Mouse (Mus musculus) heart, adult 2 months (tissue): ENCODE data around the gene Marc2. TPM values are rescaled to one million over a fixed set of nuclear protein-coding genes. Genes with fewer than 3 reads are reported as not detected.

Source experiments
- DNase-seq, 2 experiments: peaks; one replicate each; pipeline ENCODE4 v3.0.0; 2021
- H3K27ac ChIP-seq: fragments of 200-600 bp; 2 replicates; pipeline ENCODE4 v1.8.1; 2022
- H3K27me3 ChIP-seq: fragments of 200-500 bp; 2 replicates; pipeline ENCODE4 v1.6.1; 2012; ENCODE audit warnings: mild to moderate bottlenecking, low read length, inconsistent platforms, mixed read lengths; ENCODE audit not compliant: control insufficient read depth, insufficient read depth
- H3K36me3 ChIP-seq: fragments of 200-500 bp; 2 replicates; pipeline ENCODE4 v1.6.1; 2012; ENCODE audit warnings: low read length, inconsistent platforms; ENCODE audit not compliant: control insufficient read depth, insufficient read depth
- H3K4me1 ChIP-seq: fragments of 200-500 bp; 2 replicates; pipeline ENCODE4 v1.6.1; 2011; ENCODE audit warnings: low read length; ENCODE audit not compliant: control insufficient read depth, insufficient read depth
- H3K4me3 ChIP-seq: fragments of 200-600 bp; 2 replicates; pipeline ENCODE4 v1.8.1; 2022
- H3K79me2 ChIP-seq: fragments of 200-500 bp; replicated peaks from 2 replicates; pipeline ENCODE4 v1.6.1; 2012; ENCODE audit warnings: mild to moderate bottlenecking, inconsistent platforms, low read length, moderate library complexity, mixed read lengths; ENCODE audit not compliant: control insufficient read depth, insufficient read depth
- H3K9ac ChIP-seq: fragments of 200-500 bp; 2 replicates; pipeline ENCODE4 v1.6.1; 2012; ENCODE audit warnings: low read depth, mild to moderate bottlenecking, control low read depth, inconsistent platforms, low read length, mixed read lengths
- CTCF ChIP-seq: fragments of 200-600 bp; IDR thresholded peaks from 2 replicates; pipeline ENCODE4 v1.8.1; 2022; ENCODE audit warnings: antibody characterized with exemption, mild to moderate bottlenecking, moderate library complexity
- EP300 ChIP-seq: fragments of 200-500 bp; IDR thresholded peaks from 2 replicates; pipeline ENCODE4 v1.6.1; 2011; ENCODE audit warnings: low read depth, low read length, control low read depth; ENCODE audit not compliant: insufficient read depth
- POLR2A ChIP-seq: fragments of 200-500 bp; IDR thresholded peaks from 2 replicates; pipeline ENCODE4 v1.6.1; 2011; ENCODE audit warnings: mild to moderate bottlenecking, low read depth, low read length, control low read depth; ENCODE audit not compliant: insufficient read depth
- WGBS: fragments of 180-500 bp; shearing (Covaris S2); methylation state at CpG from one replicate; pipeline ENCODE4 v1.1.7; 2018; 5-methylcytosine and 5-hydroxymethylcytosine counted together
- intact Hi-C: fragments of 180-260 bp; cut with DNase I; formaldehyde crosslinking; loops from one replicate; pipeline ENCODE4 v1.15.1; 2025
- polyA plus RNA-seq: library from polyadenylated mRNA; depleted of rRNA; stranded (reverse); fragments of >200 nt; gene quantifications from 2 replicates; pipeline ENCODE4 v1.2.3, GENCODE M21; 2012
- total RNA-seq, 2 experiments: library from RNA; stranded (reverse); gene quantifications; 2 replicates each; pipeline ENCODE4 v1.2.3; 2021

Gene Marc2
- total and polyA plus RNA-seq, 3 experiments, result 41.6 to 146 (median 106) TPM

DNA sequence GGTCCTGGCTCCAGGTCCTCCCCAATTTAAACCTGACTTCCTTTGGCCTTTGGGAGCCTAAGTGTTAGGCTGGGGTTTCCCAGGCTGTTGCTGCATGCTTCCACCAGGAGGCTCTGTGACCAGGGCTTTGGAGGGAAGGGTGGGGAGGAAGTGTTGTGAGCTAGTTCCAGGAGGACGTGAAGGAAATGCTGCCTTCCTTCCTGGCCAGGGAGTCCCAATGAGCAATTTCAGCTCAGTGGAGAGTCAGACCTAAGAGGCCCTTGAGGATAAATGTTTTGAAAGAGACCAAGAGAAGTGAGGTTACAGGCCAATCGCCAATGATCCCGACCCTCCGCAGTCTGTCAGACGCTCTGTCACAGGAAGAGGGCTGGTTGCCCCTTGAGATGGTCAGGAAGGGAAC is 7.1 kb upstream of the Marc2 start:
- peaks cover 14% of the 10 kb centered on the region for H3K4me1 ChIP-seq
- H3K79me2 ChIP-seq, result no peaks in the 10 kb centered on the region
- intact Hi-C loops, result loop anchor here (1.0 to 2.0 kb wide), 3 partner anchors 29 to 340 kb away; no protein-coding TSS in a partner anchor
- H3K9ac ChIP-seq, result peak overlapping the region; percentile 20; the same call in 1 of the 2 replicates
- TF ChIP-seq EP300, result peak; percentile 98
- peak; percentile 54; the same call in 1 of the 2 replicates for TF ChIP-seq POLR2A
- peak; percentile 98 for TF ChIP-seq CTCF
- no peaks in the 10 kb centered on the region for H3K36me3 ChIP-seq
- peak; percentile 83 to 85 for DNase-seq
- WGBS, result 5% methylated on average over 5 of the region's 5 CpGs
- H3K27me3 ChIP-seq, result no peaks in the 10 kb centered on the region
- H3K27ac ChIP-seq, result peak overlapping the region; percentile 93
- H3K4me3 ChIP-seq, result peak overlapping the region; percentile 39

DNA sequence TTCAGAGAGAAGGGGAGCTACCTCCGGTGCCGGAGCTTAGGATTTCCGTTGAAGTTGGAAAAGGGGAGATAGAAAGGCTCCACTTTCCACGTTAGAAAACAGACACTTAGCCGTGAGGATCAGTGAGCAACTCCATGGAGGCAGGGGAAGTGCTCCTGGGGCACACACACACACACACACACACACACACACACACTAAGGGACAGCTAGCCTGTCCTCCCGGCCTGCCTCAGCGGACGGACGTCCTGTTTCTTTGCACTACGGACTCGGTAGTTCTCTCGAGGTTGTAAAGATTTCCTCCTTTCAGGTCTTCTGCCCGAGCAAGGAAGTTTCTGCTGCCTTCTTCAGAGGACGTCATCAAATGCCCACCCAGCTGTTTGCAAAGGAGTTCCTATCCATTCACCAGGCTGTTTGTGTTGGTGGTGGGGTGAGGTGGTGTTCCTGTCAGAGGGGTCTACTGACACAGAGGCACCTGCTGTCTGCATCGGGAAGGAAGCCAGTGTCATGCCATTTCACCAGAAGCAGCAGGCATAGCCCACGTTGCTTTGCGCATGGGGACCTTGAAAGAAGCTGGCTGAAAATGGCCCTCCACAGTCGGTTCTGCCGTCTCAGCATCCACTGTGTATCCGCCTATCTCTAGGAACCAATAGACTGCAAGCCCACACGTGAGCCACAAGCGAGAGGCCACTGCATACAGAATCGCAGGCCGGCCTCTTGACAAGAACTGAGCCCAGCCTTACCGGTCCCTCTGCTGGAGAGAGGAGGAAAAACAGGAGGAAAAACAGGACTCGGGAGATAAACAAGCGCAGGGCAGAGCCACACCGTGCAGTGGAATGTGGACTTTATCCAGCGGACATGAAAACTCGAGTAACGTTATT is 5.7 kb upstream of the Marc2 start:
- Histone ChIP-seq H3K79me2 (no peaks in the 10 kb centered on the region), H3K9ac (peak overlapping the region; percentile 24; the same call in 1 of the 2 replicates), H3K4me1 (peaks cover 14% of the 10 kb centered on the region), H3K36me3 (no peaks in the 10 kb centered on the region), H3K27ac (peak overlapping the region; percentile 89), H3K4me3 (peak overlapping the region; percentile 34), H3K27me3 (no peaks in the 10 kb centered on the region)
- DNase-seq, result peak; percentile 75 to 88
- TF ChIP-seq EP300, result peak; percentile 88; the same call in 1 of the 2 replicates
- TF ChIP-seq POLR2A, result 0 out of 2 replicates have a peak, but pooled peaks have one; percentile 2
- TF ChIP-seq CTCF, result peak; percentile 88
- 11% methylated on average over 31 of the region's 31 CpGs for WGBS
- intact Hi-C loops, result loop anchor here (2.0 kb wide), 1 partner anchor 27 kb away; no protein-coding TSS in a partner anchor

DNA sequence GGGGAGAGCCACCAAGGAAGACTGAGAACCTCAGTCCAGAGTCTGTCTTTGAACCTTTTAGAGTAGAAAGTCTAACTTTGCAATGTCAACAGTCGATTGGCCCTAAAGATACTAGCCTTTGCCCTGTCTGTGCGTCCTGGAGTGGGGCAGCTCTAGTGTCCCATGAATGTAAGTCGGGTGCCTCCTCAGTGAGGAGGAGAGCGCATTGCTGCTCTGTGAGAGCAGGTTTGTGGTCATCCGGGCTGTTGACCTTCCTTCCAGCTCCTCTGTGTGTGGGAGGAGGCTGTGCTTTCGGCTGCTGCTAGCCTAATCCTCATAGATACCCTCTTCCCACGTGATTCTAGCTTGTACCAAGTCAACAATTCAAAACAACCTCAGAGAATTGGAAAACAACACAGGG is 4.9 kb upstream of the Marc2 start:
- WGBS, result 41% methylated on average over 7 of the region's 7 CpGs
- Histone ChIP-seq H3K4me3 (0 out of 2 replicates have a peak overlapping the region, but pooled peaks have one; percentile 13), H3K4me1 (peaks cover 14% of the 10 kb centered on the region), H3K27me3 (no peaks in the 10 kb centered on the region), H3K9ac (no peak overlapping the region), H3K27ac (peak overlapping the region; percentile 89), H3K36me3 (no peaks in the 10 kb centered on the region), H3K79me2 (no peaks in the 10 kb centered on the region)
- DNase-seq, result peak in 1 of 2 experiments; percentile 23
- TF ChIP-seq POLR2A, result no peak
- TF ChIP-seq EP300, result no peak
- no peak for TF ChIP-seq CTCF
- intact Hi-C loops, result no loop called here

DNA sequence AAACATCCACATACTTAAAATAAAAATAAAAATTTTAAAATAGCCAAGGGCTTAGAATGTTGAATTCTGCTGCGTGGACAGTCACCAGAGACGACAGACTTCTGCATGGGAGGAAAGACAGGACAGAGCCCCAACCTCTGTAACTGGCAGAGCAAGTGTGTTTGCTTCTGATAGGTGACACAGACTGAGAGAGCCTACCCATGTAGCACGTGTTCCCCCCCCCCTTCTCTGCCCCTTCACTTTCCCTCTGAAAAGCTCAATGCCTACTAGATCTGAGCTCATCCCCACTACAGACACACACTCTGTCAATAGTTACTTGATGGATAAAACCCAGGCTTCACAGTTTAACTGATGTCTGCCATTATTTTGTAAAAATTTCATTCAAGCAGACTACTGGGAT is 722 bp upstream of the Marc2 start:
- Histone ChIP-seq H3K27me3 (no peaks in the 10 kb centered on the region), H3K4me1 (peaks cover 10% of the 10 kb centered on the region), H3K27ac (no peak overlapping the region), H3K4me3 (no peak overlapping the region), H3K36me3 (no peaks in the 10 kb centered on the region), H3K79me2 (peaks cover 1% of the 10 kb centered on the region; the same call in 1 of the 2 replicates), H3K9ac (no peak overlapping the region)
- 60% methylated on average over 3 of the region's 3 CpGs for whole genome bisulfite sequencing
- DNase-seq, result no peak
- TF ChIP-seq EP300, result no peak
- TF ChIP-seq POLR2A, result no peak
- intact Hi-C loops, result loop anchor here (5.0 kb wide), 1 partner anchor 355 kb away; the partner anchor contains the start of gene Rab3gap2

DNA sequence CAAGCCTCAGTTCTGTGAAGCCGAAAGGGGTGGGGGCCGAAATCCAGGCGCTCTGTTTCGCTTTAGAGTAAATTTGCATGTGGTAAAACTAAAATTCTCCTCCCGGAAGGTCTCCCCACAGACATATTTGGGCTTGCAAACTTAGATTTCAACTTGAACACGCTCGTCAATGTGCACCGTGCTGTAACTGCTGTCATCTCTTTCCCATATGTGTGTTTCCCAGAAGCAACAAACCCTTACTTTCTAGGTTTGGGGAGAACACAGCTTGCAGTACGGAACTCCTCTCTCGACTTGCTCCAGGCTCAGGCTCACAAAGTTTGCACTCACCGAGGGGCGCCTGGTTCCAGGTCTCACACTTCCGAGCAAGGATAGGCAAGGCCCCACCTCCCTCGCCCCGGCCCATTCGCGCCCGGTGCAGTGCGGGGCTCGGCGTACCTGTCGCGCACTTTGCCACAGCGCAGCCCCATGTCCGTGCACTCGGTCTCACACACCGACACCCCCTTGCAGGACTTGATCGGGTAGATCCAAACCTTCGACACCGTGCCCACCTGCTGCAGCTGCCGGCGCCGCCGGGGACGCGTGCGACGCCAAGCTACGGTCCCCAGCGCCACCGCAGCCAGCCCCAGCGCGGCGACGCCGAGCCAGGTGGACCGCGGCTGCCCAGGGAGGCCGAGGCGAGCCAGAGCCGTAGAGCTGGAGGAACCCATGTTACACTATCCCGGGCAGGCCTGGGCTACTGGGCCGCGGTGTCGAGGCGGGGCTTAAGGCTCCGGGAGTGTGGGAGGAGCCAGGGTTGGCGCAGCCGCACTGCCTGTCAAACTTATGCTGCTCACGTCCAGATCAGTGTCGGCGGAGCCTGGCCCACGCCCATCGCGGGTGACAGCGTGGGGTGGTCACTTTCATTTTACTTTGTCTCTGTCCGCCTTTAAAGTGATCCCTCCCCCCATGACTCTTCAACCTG is 860 bp downstream of the Marc2 start:
- intact Hi-C loops, result loop anchor here (2.0 to 5.0 kb wide), 2 partner anchors 19 to 357 kb away; partner anchors contain the start of gene Rab3gap2
- whole genome bisulfite sequencing, result under 1% methylated on average over 67 of the region's 67 CpGs
- TF ChIP-seq POLR2A (peak; percentile 99), CTCF (no peak)

More for the DNA sequence above, 860 bp downstream of the Marc2 start:
- Histone ChIP-seq H3K4me1 (peaks cover 8% of the 10 kb centered on the region), H3K79me2 (peaks cover 4% of the 10 kb centered on the region), H3K36me3 (no peaks in the 10 kb centered on the region; the same call in 1 of the 2 replicates), H3K27ac (peak overlapping the region; percentile 97), H3K9ac (peak overlapping the region; percentile 98), H3K4me3 (peak overlapping the region; percentile 98), H3K27me3 (no peaks in the 10 kb centered on the region)
- peak; percentile 95 for DNase-seq
